Mouse (Mus musculus) midbrain, embryonic 10.5 days (tissue): Measurements from ENCODE around the gene Gria4. TPM values are rescaled to one million over a fixed set of nuclear protein-coding genes. Genes with fewer than 3 reads are reported as not detected.

Experiments
- DNase-seq: peaks from one replicate; pipeline ENCODE4 v3.0.0-alpha.2; 2017; ENCODE audit warnings: low spot score
- H3K27ac ChIP-seq: fragments of 300-500 bp; sonication (generic); replicated peaks from 2 replicates; pipeline ENCODE4 v1.5.1; 2016; ENCODE audit warnings: mild to moderate bottlenecking
- H3K27me3 ChIP-seq: fragments of 300-500 bp; sonication (generic); 2 replicates; pipeline ENCODE4 v1.6.1; 2016; ENCODE audit warnings: low read depth, mild to moderate bottlenecking; ENCODE audit not compliant: poor library complexity, severe bottlenecking
- H3K36me3 ChIP-seq: fragments of 300-500 bp; sonication (generic); 2 replicates; pipeline ENCODE4 v1.6.1; 2016; ENCODE audit warnings: mild to moderate bottlenecking, moderate library complexity
- H3K4me1 ChIP-seq: fragments of 300-500 bp; sonication (generic); 2 replicates; pipeline ENCODE4 v1.6.1; 2016
- H3K4me3 ChIP-seq: fragments of 300-500 bp; sonication (generic); 2 replicates; pipeline ENCODE4 v1.5.1; 2016; ENCODE audit warnings: mild to moderate bottlenecking, moderate library complexity
- H3K9me3 ChIP-seq: fragments of 300-500 bp; sonication (generic); replicated peaks from 2 replicates; pipeline ENCODE4 v1.6.1; 2016; ENCODE audit warnings: mild to moderate bottlenecking
- WGBS: fragments of 180-500 bp; shearing (Covaris S2); methylation state at CpG from one replicate; pipeline ENCODE4 v1.1.7; 2016; 5-methylcytosine and 5-hydroxymethylcytosine counted together
- polyA plus RNA-seq: library from polyadenylated mRNA; unstranded; fragments of >200 nt; fragmentation: Nextera tagmentation; extraction: Ambion mirVana; gene quantifications from 2 replicates; pipeline ENCODE4 v1.2.1, GENCODE M21; 2016

Gene Gria4
- polyA plus RNA-seq, 1 experiment from 2014 or later, result 5.3 TPM

GRCm38 (mm10) chr9:4665691-4666090 lies 130.3 kb downstream of the Gria4 start:
- Histone ChIP-seq H3K4me1 (no peaks in the 10 kb centered on the region), H3K4me3 (no peak overlapping the region), H3K9me3 (no peaks in the 10 kb centered on the region), H3K27ac (no peak overlapping the region), H3K36me3 (no peaks in the 10 kb centered on the region), H3K27me3 (no peaks in the 10 kb centered on the region)
- DNase-seq, result no peak
- WGBS, result 89% methylated on average over 2 of the region's 2 CpGs

- H3K9me3 ChIP-seq, result no peaks in the 10 kb centered on the region
- WGBS, result 84% methylated on average over 1 of the region's 1 CpGs
- no peaks in the 10 kb centered on the region for H3K4me1 ChIP-seq
- H3K27me3 ChIP-seq, result no peaks in the 10 kb centered on the region
- no peak for DNase-seq
- H3K27ac ChIP-seq, result no peak overlapping the region
- H3K4me3 ChIP-seq, result no peak overlapping the region
- no peaks in the 10 kb centered on the region for H3K36me3 ChIP-seq
These were observed 133.6 kb downstream of the Gria4 start for GRCm38 (mm10) chr9:4662421-4662820.

- no peak overlapping the region for H3K27ac ChIP-seq
- H3K4me3 ChIP-seq, result no peak overlapping the region
- H3K4me1 ChIP-seq, result no peaks in the 10 kb centered on the region
- no peaks in the 10 kb centered on the region for H3K9me3 ChIP-seq
- no peaks in the 10 kb centered on the region for H3K36me3 ChIP-seq
- DNase-seq, result no peak
- H3K27me3 ChIP-seq, result no peaks in the 10 kb centered on the region
These were observed 137.1 kb downstream of the Gria4 start for GRCm38 (mm10) chr9:4658951-4659350.

GRCm38 (mm10) chr9:4654333-4654732 lies 141.7 kb downstream of the Gria4 start:
- no peak for DNase-seq
- 43% methylated on average over 1 of the region's 1 CpGs for whole genome bisulfite sequencing
- Histone ChIP-seq H3K27ac (no peak overlapping the region), H3K9me3 (no peaks in the 10 kb centered on the region), H3K36me3 (no peaks in the 10 kb centered on the region), H3K4me3 (no peak overlapping the region), H3K4me1 (no peaks in the 10 kb centered on the region), H3K27me3 (no peaks in the 10 kb centered on the region)

- no peak for DNase-seq
- H3K9me3 ChIP-seq, result no peaks in the 10 kb centered on the region
- no peaks in the 10 kb centered on the region for H3K36me3 ChIP-seq
- no peaks in the 10 kb centered on the region for H3K4me1 ChIP-seq
- no peaks in the 10 kb centered on the region for H3K27me3 ChIP-seq
- no peak overlapping the region for H3K4me3 ChIP-seq
- 80% methylated on average over 2 of the region's 2 CpGs for WGBS
- no peak overlapping the region for H3K27ac ChIP-seq
These were observed 156.7 kb downstream of the Gria4 start for GRCm38 (mm10) chr9:4639192-4639900.

GRCm38 (mm10) chr9:4631910-4632309 lies 164.1 kb downstream of the Gria4 start:
- H3K27ac ChIP-seq, result no peak overlapping the region
- H3K36me3 ChIP-seq, result no peaks in the 10 kb centered on the region
- 89% methylated on average over 4 of the region's 4 CpGs for WGBS
- no peaks in the 10 kb centered on the region for H3K4me1 ChIP-seq
- H3K9me3 ChIP-seq, result no peaks in the 10 kb centered on the region
- no peaks in the 10 kb centered on the region for H3K27me3 ChIP-seq
- no peak overlapping the region for H3K4me3 ChIP-seq
- DNase-seq, result no peak

- Histone ChIP-seq H3K4me3 (no peak overlapping the region), H3K27me3 (no peaks in the 10 kb centered on the region), H3K9me3 (no peaks in the 10 kb centered on the region), H3K4me1 (no peaks in the 10 kb centered on the region), H3K36me3 (no peaks in the 10 kb centered on the region), H3K27ac (no peak overlapping the region)
- no peak for DNase-seq
These were observed 180.7 kb downstream of the Gria4 start for GRCm38 (mm10) chr9:4615286-4615685.

- no peaks in the 10 kb centered on the region for H3K9me3 ChIP-seq
- no peak overlapping the region for H3K27ac ChIP-seq
- no peak for DNase-seq
- H3K4me3 ChIP-seq, result no peak overlapping the region
- H3K4me1 ChIP-seq, result no peaks in the 10 kb centered on the region
- no peaks in the 10 kb centered on the region for H3K27me3 ChIP-seq
- H3K36me3 ChIP-seq, result no peaks in the 10 kb centered on the region
- WGBS, result 87% methylated on average over 3 of the region's 3 CpGs
These were observed 190.7 kb downstream of the Gria4 start for GRCm38 (mm10) chr9:4605354-4605753.

- Histone ChIP-seq H3K4me3 (no peak overlapping the region), H3K4me1 (no peaks in the 10 kb centered on the region), H3K27me3 (no peaks in the 10 kb centered on the region), H3K9me3 (no peaks in the 10 kb centered on the region), H3K36me3 (no peaks in the 10 kb centered on the region), H3K27ac (no peak overlapping the region)
- no peak for DNase-seq
These were observed 191.8 kb downstream of the Gria4 start for GRCm38 (mm10) chr9:4604236-4604635.

GRCm38 (mm10) chr9:4601788-4602187 lies 194.2 kb downstream of the Gria4 start:
- no peaks in the 10 kb centered on the region for H3K9me3 ChIP-seq
- no peaks in the 10 kb centered on the region for H3K36me3 ChIP-seq
- no peaks in the 10 kb centered on the region for H3K4me1 ChIP-seq
- no peak overlapping the region for H3K27ac ChIP-seq
- H3K27me3 ChIP-seq, result no peaks in the 10 kb centered on the region
- whole genome bisulfite sequencing, result 90% methylated on average over 2 of the region's 2 CpGs
- no peak for DNase-seq
- H3K4me3 ChIP-seq, result no peak overlapping the region

GRCm38 (mm10) chr9:4573596-4573995 lies 222.4 kb downstream of the Gria4 start:
- Histone ChIP-seq H3K27me3 (no peaks in the 10 kb centered on the region), H3K36me3 (no peaks in the 10 kb centered on the region), H3K27ac (no peak overlapping the region), H3K9me3 (no peaks in the 10 kb centered on the region), H3K4me3 (no peak overlapping the region), H3K4me1 (no peaks in the 10 kb centered on the region)
- no peak for DNase-seq
- WGBS, result 89% methylated on average over 5 of the region's 5 CpGs

GRCm38 (mm10) chr9:4555415-4555959 lies 240.5 kb downstream of the Gria4 start:
- H3K27me3 ChIP-seq, result no peaks in the 10 kb centered on the region
- no peaks in the 10 kb centered on the region for H3K36me3 ChIP-seq
- no peaks in the 10 kb centered on the region for H3K9me3 ChIP-seq
- no peak for DNase-seq
- H3K27ac ChIP-seq, result no peak overlapping the region
- peaks cover 6% of the 10 kb centered on the region; the same call in 1 of the 2 replicates for H3K4me1 ChIP-seq
- 71% methylated on average over 4 of the region's 4 CpGs for WGBS
- no peak overlapping the region for H3K4me3 ChIP-seq

- WGBS, result 92% methylated on average over 1 of the region's 1 CpGs
- no peaks in the 10 kb centered on the region for H3K9me3 ChIP-seq
- no peak for DNase-seq
These were observed 256.8 kb downstream of the Gria4 start for GRCm38 (mm10) chr9:4539218-4539617.

More at GRCm38 (mm10) chr9:4539218-4539617, 256.8 kb downstream of the Gria4 start:
- Histone ChIP-seq H3K4me1 (no peaks in the 10 kb centered on the region), H3K36me3 (no peaks in the 10 kb centered on the region), H3K27ac (no peak overlapping the region), H3K4me3 (no peak overlapping the region), H3K27me3 (no peaks in the 10 kb centered on the region)
